24 mouse cellular contexts compared by ENCODE assay signal in genomic region chr7:99116781-99117180, GRCm38 (mm10). TPM values are rescaled to one million over a fixed set of nuclear protein-coding genes. Genes with fewer than 3 reads are reported as not detected.
DNase-seq lines count a peak whose midpoint lies in the region; ATAC-seq and TF ChIP-seq lines count a peak whose summit lies in the region.
"Had no signal": no experiment of that assay in that cellular context is flagged by ENCODE, and none has a peak within 500 bp of the region (broad histone marks: within the 10 kb centered on the region; RNA-seq: fewer than 3 reads in every experiment).

No protein-coding gene starts in this region.

- TF ChIP-seq POLR2A in kidney, adult 2 months (IDR thresholded peaks at IDR 0.05; ENCODE audit: low read depth, low read length): no peak
- no peak for TF ChIP-seq POLR2A in liver, adult 2 months (IDR thresholded peaks at IDR 0.05; ENCODE audit: extremely low read depth, insufficient read depth, low read length)

- H3K4me2 ChIP-seq in embryonic facial prominence, embryonic 11.5 days (ENCODE audit: low read depth, low read length): no peak overlapping the region
- H3K4me2 ChIP-seq in liver, embryonic 11.5 days: no peak overlapping the region
- H3K4me2 ChIP-seq: embryonic facial prominence, embryonic 12.5 days; forebrain, embryonic 13.5 days; forebrain, embryonic 15.5 days had no signal

- no peak overlapping the region for H3K4me3 ChIP-seq in embryonic facial prominence, embryonic 11.5 days (ENCODE audit: low read depth, low read length)
- H3K4me3 ChIP-seq in embryonic facial prominence, embryonic 10.5 days: no peak overlapping the region
- H3K4me3 ChIP-seq in kidney, adult 2 months (ENCODE audit: insufficient read depth, low read depth, low read length): no peak overlapping the region
- no peak overlapping the region for H3K4me3 ChIP-seq in liver, adult 2 months (ENCODE audit: insufficient read depth, low read depth, low read length)
- H3K4me3 ChIP-seq in liver, embryonic 11.5 days (ENCODE audit: low read depth, low read length): no peak overlapping the region
- H3K4me3 ChIP-seq: embryonic facial prominence, embryonic 12.5 days; forebrain, embryonic 13.5 days; forebrain, embryonic 15.5 days had no signal

- H3K9me3 ChIP-seq in embryonic facial prominence, embryonic 11.5 days (replicated peaks; ENCODE audit: control insufficient read depth, low read length): no peaks in the 10 kb centered on the region
- H3K9me3 ChIP-seq in embryonic facial prominence, embryonic 10.5 days: no peaks in the 10 kb centered on the region
- H3K9me3 ChIP-seq in liver, embryonic 11.5 days (ENCODE audit: control insufficient read depth, low read length): no peaks in the 10 kb centered on the region
- H3K9me3 ChIP-seq: embryonic facial prominence, embryonic 12.5 days; forebrain, embryonic 13.5 days; forebrain, embryonic 15.5 days; G1E had no signal

- no peak overlapping the region for H3K27ac ChIP-seq in embryonic facial prominence, embryonic 11.5 days (replicated peaks; ENCODE audit: low read depth, low read length)
- H3K27ac ChIP-seq in embryonic facial prominence, embryonic 10.5 days (replicated peaks): no peak overlapping the region
- H3K27ac ChIP-seq in kidney, adult 2 months (ENCODE audit: insufficient read depth, low read depth, low read length): no peak overlapping the region
- peak overlapping the region; percentile 63; the same call in 1 of the 2 replicates for H3K27ac ChIP-seq in liver, adult 2 months (replicated peaks; ENCODE audit: insufficient read depth, low read depth, low read length)
- no peak overlapping the region for H3K27ac ChIP-seq in liver, embryonic 11.5 days (ENCODE audit: low read depth, low read length)
- H3K27ac ChIP-seq: embryonic facial prominence, embryonic 12.5 days; forebrain, embryonic 13.5 days; forebrain, embryonic 15.5 days had no signal

- no peak for TF ChIP-seq CTCF in kidney, adult 2 months (conservative IDR thresholded peaks at IDR 0.05; ENCODE audit: insufficient read depth, insufficient read length, low read depth, low read length)
- TF ChIP-seq CTCF in liver, adult 2 months (IDR thresholded peaks at IDR 0.05; ENCODE audit: low read depth, low read length): no peak

- ATAC-seq in embryonic facial prominence, embryonic 11.5 days (replicated peaks; ENCODE audit: insufficient number of reproducible peaks, low FRiP score, low TSS enrichment, low read depth): no peak
- no peak for ATAC-seq in liver, embryonic 11.5 days (replicated peaks; ENCODE audit: low FRiP score)
- ATAC-seq: activated CD4-positive, CD25-positive, alpha-beta regulatory T cell, adult 4 months; CD4-positive, CD25-positive, alpha-beta regulatory T cell, adult 4 months; forebrain, embryonic 13.5 days; forebrain, embryonic 15.5 days; forebrain, postnatal 0 days; Patski had no signal

- H3K4me1 ChIP-seq in embryonic facial prominence, embryonic 11.5 days (ENCODE audit: control insufficient read depth, insufficient read depth, low read length): no peaks in the 10 kb centered on the region
- peaks cover 13% of the 10 kb centered on the region for H3K4me1 ChIP-seq in embryonic facial prominence, embryonic 10.5 days
- H3K4me1 ChIP-seq in kidney, adult 2 months (ENCODE audit: control insufficient read depth, insufficient read depth, low read length): peaks cover 13% of the 10 kb centered on the region
- H3K4me1 ChIP-seq in liver, adult 2 months (ENCODE audit: control insufficient read depth, insufficient read depth, low read length): peaks cover 21% of the 10 kb centered on the region
- peaks cover 8% of the 10 kb centered on the region for H3K4me1 ChIP-seq in liver, embryonic 11.5 days (replicated peaks; ENCODE audit: control insufficient read depth, insufficient read depth, low read length)
- H3K4me1 ChIP-seq: embryonic facial prominence, embryonic 12.5 days; forebrain, embryonic 13.5 days; forebrain, embryonic 15.5 days had no signal

- peaks cover 33% of the 10 kb centered on the region; the same call in 1 of the 2 replicates for H3K79me2 ChIP-seq in liver, adult 2 months (ENCODE audit: control insufficient read depth, insufficient read depth, low read length)

- H3K36me3 ChIP-seq in embryonic facial prominence, embryonic 11.5 days (replicated peaks; ENCODE audit: control insufficient read depth, insufficient read depth, low read depth, low read length): no peaks in the 10 kb centered on the region
- H3K36me3 ChIP-seq in embryonic facial prominence, embryonic 10.5 days (replicated peaks): no peaks in the 10 kb centered on the region
- H3K36me3 ChIP-seq in kidney, adult 2 months (ENCODE audit: control insufficient read depth, insufficient read depth, low read length): no peaks in the 10 kb centered on the region
- no peaks in the 10 kb centered on the region for H3K36me3 ChIP-seq in liver, adult 2 months (ENCODE audit: control insufficient read depth, insufficient read depth, low read length)
- no peaks in the 10 kb centered on the region for H3K36me3 ChIP-seq in liver, embryonic 11.5 days (ENCODE audit: control insufficient read depth, insufficient read depth, low read length)
- H3K36me3 ChIP-seq: embryonic facial prominence, embryonic 12.5 days; forebrain, embryonic 15.5 days had no signal

- no peak overlapping the region for H3K9ac ChIP-seq in embryonic facial prominence, embryonic 11.5 days (replicated peaks; ENCODE audit: low read length)
- no peak overlapping the region for H3K9ac ChIP-seq in liver, adult 2 months (ENCODE audit: low read depth, low read length)
- no peak overlapping the region for H3K9ac ChIP-seq in liver, embryonic 11.5 days (ENCODE audit: low read depth, low read length)
- H3K9ac ChIP-seq: embryonic facial prominence, embryonic 12.5 days; forebrain, embryonic 13.5 days; forebrain, embryonic 15.5 days; forebrain, postnatal 0 days had no signal

- no peaks in the 10 kb centered on the region for H3K27me3 ChIP-seq in embryonic facial prominence, embryonic 11.5 days (ENCODE audit: control insufficient read depth, insufficient read depth, low read length)
- no peaks in the 10 kb centered on the region for H3K27me3 ChIP-seq in embryonic facial prominence, embryonic 10.5 days (replicated peaks; ENCODE audit: low read depth, poor library complexity, severe bottlenecking)
- H3K27me3 ChIP-seq in kidney, adult 2 months (replicated peaks; ENCODE audit: control insufficient read depth, insufficient read depth, low read length): no peaks in the 10 kb centered on the region
- H3K27me3 ChIP-seq in liver, adult 2 months (ENCODE audit: control insufficient read depth, insufficient read depth, low read length): no peaks in the 10 kb centered on the region
- H3K27me3 ChIP-seq in liver, embryonic 11.5 days (replicated peaks; ENCODE audit: control insufficient read depth, insufficient read depth, low read length): no peaks in the 10 kb centered on the region
- H3K27me3 ChIP-seq: CH12.LX; embryonic facial prominence, embryonic 12.5 days; forebrain, embryonic 13.5 days; forebrain, embryonic 15.5 days; Patski had no signal

- WGBS in embryonic facial prominence, embryonic 11.5 days: 79% methylated on average over 3 of the region's 3 CpGs
- 78% methylated on average over 3 of the region's 3 CpGs for WGBS in embryonic facial prominence, embryonic 10.5 days
- 64% methylated on average over 3 of the region's 3 CpGs for WGBS in kidney, adult 2 months
- 27% methylated on average over 3 of the region's 3 CpGs for WGBS in liver, adult 2 months
- 74% methylated on average over 3 of the region's 3 CpGs for WGBS in liver, embryonic 11.5 days

- DNase-seq in embryonic facial prominence, embryonic 11.5 days (ENCODE audit: low spot score): peak; percentile 24
- no peak for DNase-seq in embryonic facial prominence, embryonic 10.5 days (ENCODE audit: low spot score)
- DNase-seq in kidney, adult 2 months: peak; percentile 46
- no peak for DNase-seq in kidney, postnatal 4 days
- DNase-seq in liver, adult 2 months (ENCODE audit: extremely low read depth, low read depth, low spot score): peak; percentile 90
- no peak for DNase-seq in liver, embryonic 11.5 days (ENCODE audit: low spot score)
- DNase-seq: adrenal gland, adult 8-10 months; adrenal gland, postnatal 14 days; adrenal gland, postnatal 36 days; B cell, adult 2 months; cerebellum, adult 11-12 months; cerebellum, adult 2 months; cerebellum, adult 9-10 months; cerebellum, postnatal 10 days; cerebellum, postnatal 25 days; forebrain, postnatal 0 days had no signal

RNA-seq across cellular contexts. Expression of gene Uvrag, which starts 24.2 kb away (rescaled TPM):
- 11.1 and 15.5 TPM in 2 replicates for polyA plus RNA-seq in embryonic facial prominence, embryonic 11.5 days (2014; fragmentation: Nextera tagmentation; extraction: Ambion mirVana)
- polyA plus RNA-seq in embryonic facial prominence, embryonic 10.5 days (2016; fragmentation: Nextera tagmentation; extraction: Ambion mirVana): 11.0 and 12.1 TPM in 2 replicates
- polyA plus RNA-seq in kidney, adult 2 months (2012; rRNA removed): 8.0 and 17.0 TPM in 2 replicates
- 18.3 and 19.9 TPM in 2 replicates for total RNA-seq in liver, adult 2 months (2014; rRNA removed)
- 11.4 and 12.2 TPM in 2 replicates for polyA plus RNA-seq in liver, adult 2 months (2012; rRNA removed)
- 14.5 and 16.2 TPM in 2 replicates for polyA plus RNA-seq in liver, embryonic 11.5 days (2014; fragmentation: Nextera tagmentation; extraction: Ambion mirVana)

Comparison
In these comparisons a context has a peak if more than half of its experiments do, and no peak if none do; other contexts are left out.
1. DNase-seq: peak in embryonic facial prominence, embryonic 11.5 days (single experiment), kidney, adult 2 months (single experiment) and liver, adult 2 months (single experiment); none in embryonic facial prominence, embryonic 10.5 days (single experiment), kidney, postnatal 4 days (0 of 2) and liver, embryonic 11.5 days (single experiment).